In the genomic region with DNA sequence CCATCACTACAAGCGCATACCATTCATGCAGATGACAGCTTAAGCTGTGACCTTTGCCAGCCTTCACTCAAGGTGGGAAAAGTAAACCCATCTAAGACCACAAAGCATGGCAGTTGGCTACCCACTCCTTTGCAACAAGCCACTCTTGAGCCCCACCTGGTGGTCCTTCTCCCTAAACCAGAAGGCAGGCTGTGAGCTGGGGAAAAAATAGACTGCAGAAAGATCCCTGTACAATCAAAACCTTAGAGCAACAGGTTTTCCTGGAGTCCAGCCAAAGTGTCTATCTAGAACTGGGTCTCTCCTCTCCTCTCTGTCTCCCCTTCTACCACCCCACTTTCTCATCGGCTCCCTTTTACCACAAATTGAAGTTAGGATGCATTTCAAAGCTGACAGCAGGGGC, we compare ENCODE assay signal across 10 mouse cellular contexts.
A peak's percentile ranks its signal among the peaks of the same experiment; 100 is the strongest.
DNase-seq lines count a peak whose midpoint lies in the region; ATAC-seq and TF ChIP-seq lines count a peak whose summit lies in the region.
"Had no signal": no experiment of that assay in that cellular context is flagged by ENCODE, and none has a peak within 500 bp of the region (broad histone marks: within the 10 kb centered on the region; RNA-seq: fewer than 3 reads in every experiment).

No protein-coding gene starts in this region.

- TF ChIP-seq EP300 in stomach, postnatal 0 days (optimal IDR thresholded peaks at IDR 0.05), result no peak

- H3K4me2 ChIP-seq in stomach, postnatal 0 days (replicated peaks; ENCODE audit: low read depth), result no peak overlapping the region
- H3K4me2 ChIP-seq: embryonic facial prominence, embryonic 12.5 days had no signal

- no peaks in the 10 kb centered on the region for H3K36me3 ChIP-seq in stomach, postnatal 0 days (ENCODE audit: control insufficient read depth, insufficient read depth, low read length)
- H3K36me3 ChIP-seq: embryonic facial prominence, embryonic 12.5 days had no signal

- no peak overlapping the region for H3K9ac ChIP-seq in stomach, postnatal 0 days (ENCODE audit: low read length)
- H3K9ac ChIP-seq: embryonic facial prominence, embryonic 12.5 days had no signal

- TF ChIP-seq CTCF in stomach, postnatal 0 days (IDR thresholded peaks at IDR 0.05; ENCODE audit: low read depth), result peak; percentile 41

- WGBS in stomach, postnatal 0 days, result 11% methylated on average over 2 of the region's 2 CpGs

- no peaks in the 10 kb centered on the region for H3K9me3 ChIP-seq in stomach, postnatal 0 days (ENCODE audit: control insufficient read depth, low read length)
- H3K9me3 ChIP-seq: embryonic facial prominence, embryonic 12.5 days had no signal

- peak; percentile 10 for DNase-seq in gastrocnemius, postnatal 10 days
- no peak for DNase-seq in gastrocnemius, postnatal 14 days
- peak; percentile 7 for DNase-seq in thymus, postnatal 4 days
- no peak for DNase-seq in thymus, adult 18-20 months
- peak; percentile 29 to 40 for DNase-seq in layer of hippocampus, adult 8-10 months (ENCODE audit: low spot score in 2 of 2)
- DNase-seq in stomach, postnatal 0 days (ENCODE audit: low spot score), result no peak
- no peak for DNase-seq in ovary, postnatal 36 days (ENCODE audit: low spot score)
- no peak for DNase-seq in kidney, adult 9 months

- no peak overlapping the region for H3K27ac ChIP-seq in stomach, postnatal 0 days (replicated peaks)
- H3K27ac ChIP-seq: embryonic facial prominence, embryonic 12.5 days had no signal

- H3K27me3 ChIP-seq in stomach, postnatal 0 days (ENCODE audit: control insufficient read depth, insufficient read depth, low read length), result no peaks in the 10 kb centered on the region
- H3K27me3 ChIP-seq: embryonic facial prominence, embryonic 12.5 days; megakaryocyte, embryonic 14.5 days had no signal

- no peak overlapping the region for H3K4me3 ChIP-seq in stomach, postnatal 0 days (ENCODE audit: low read depth, low read length)
- H3K4me3 ChIP-seq: embryonic facial prominence, embryonic 12.5 days; megakaryocyte, embryonic 14.5 days had no signal

- intact Hi-C loops in gastrocnemius, postnatal 14 days (cut with DNase I; ENCODE audit: low total_unique reads), result no loop called here

- H3K4me1 ChIP-seq in stomach, postnatal 0 days (replicated peaks; ENCODE audit: control insufficient read depth, insufficient read depth), result no peaks in the 10 kb centered on the region; the same call in 1 of the 2 replicates
- H3K4me1 ChIP-seq: embryonic facial prominence, embryonic 12.5 days; megakaryocyte, embryonic 14.5 days had no signal

- ATAC-seq in stomach, postnatal 0 days (ENCODE audit: low FRiP score, low TSS enrichment), result no peak; the same call in 1 of the 2 replicates

Comparison
In these comparisons a context has a peak if more than half of its experiments do, and no peak if none do; other contexts are left out.
1. DNase-seq: peak in gastrocnemius, postnatal 10 days (single experiment), thymus, postnatal 4 days (single experiment) and layer of hippocampus, adult 8-10 months (2 of 2); none in gastrocnemius, postnatal 14 days (single experiment), thymus, adult 18-20 months (0 of 2), stomach, postnatal 0 days (single experiment), ovary, postnatal 36 days (single experiment) and kidney, adult 9 months (single experiment).